9 mouse cellular contexts compared by ENCODE assay signal in the genomic region with DNA sequence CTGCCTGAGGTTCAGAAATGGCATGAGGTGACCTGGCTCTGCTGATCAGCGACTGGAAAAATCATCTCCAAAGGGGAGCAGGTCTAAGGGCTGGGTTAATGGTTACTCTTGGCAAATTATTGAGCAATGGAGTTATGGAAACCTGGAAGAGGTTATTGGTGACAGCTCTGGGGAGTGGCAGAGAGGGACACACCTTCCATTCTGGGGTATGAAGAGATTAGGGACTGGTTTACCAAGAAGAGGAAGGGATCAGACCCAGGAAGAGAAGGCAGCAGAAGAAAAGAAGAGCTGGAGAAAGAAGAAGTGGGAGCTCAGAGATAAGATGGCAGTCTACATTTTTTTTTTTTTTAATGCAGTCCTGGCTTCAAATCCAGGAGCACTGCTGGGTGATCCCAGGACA. TPM values are rescaled to one million over a fixed set of nuclear protein-coding genes. Genes with fewer than 3 reads are reported as not detected.
A peak's percentile ranks its signal among the peaks of the same experiment; 100 is the strongest.
DNase-seq lines count a peak whose midpoint lies in the region; ATAC-seq and TF ChIP-seq lines count a peak whose summit lies in the region.
"Had no signal": no experiment of that assay in that cellular context is flagged by ENCODE, and none has a peak within 500 bp of the region (broad histone marks: within the 10 kb centered on the region; RNA-seq: fewer than 3 reads in every experiment).

No protein-coding gene starts in this region.

- no peak overlapping the region for H3K4me2 ChIP-seq in forebrain, postnatal 0 days (ENCODE audit: low read depth)
- H3K4me2 ChIP-seq in limb, embryonic 15.5 days: peak overlapping the region; percentile 17; the same call in 1 of the 2 replicates

- H3K27me3 ChIP-seq in forebrain, embryonic 10.5 days (ENCODE audit: poor library complexity, severe bottlenecking): no peaks in the 10 kb centered on the region
- no peaks in the 10 kb centered on the region for H3K27me3 ChIP-seq in forebrain, postnatal 0 days (ENCODE audit: insufficient read depth, low read length)
- H3K27me3 ChIP-seq in limb, embryonic 15.5 days: no peaks in the 10 kb centered on the region

- ATAC-seq in forebrain, postnatal 0 days: no peak
- no peak for ATAC-seq in limb, embryonic 15.5 days (ENCODE audit: insufficient number of reproducible peaks, low FRiP score, low TSS enrichment, low read depth)

- DNase-seq in forebrain, embryonic 10.5 days (ENCODE audit: extremely low spot score, low spot score): no peak
- DNase-seq in forebrain, postnatal 0 days: no peak
- peak; percentile 27 for DNase-seq in thymus, postnatal 25 days
- no peak for DNase-seq in thymus, adult 18-20 months
- no peak for DNase-seq in cerebellum, postnatal 36 days
- no peak for DNase-seq in thymus, postnatal 4 days
- DNase-seq in left cerebral cortex, adult 18-20 months (ENCODE audit: low spot score in 2 of 2): no peak
- DNase-seq: cerebellum, postnatal 14 days had no signal

- H3K4me1 ChIP-seq in forebrain, embryonic 10.5 days: peaks cover 79% of the 10 kb centered on the region
- peaks cover 12% of the 10 kb centered on the region; the same call in 1 of the 2 replicates for H3K4me1 ChIP-seq in forebrain, postnatal 0 days (ENCODE audit: insufficient read depth)
- peaks cover 53% of the 10 kb centered on the region for H3K4me1 ChIP-seq in limb, embryonic 15.5 days

- WGBS in forebrain, embryonic 10.5 days: 54% methylated on average over 1 of the region's 1 CpGs
- WGBS in forebrain, postnatal 0 days: 63% methylated on average over 1 of the region's 1 CpGs
- 53% methylated on average over 1 of the region's 1 CpGs for WGBS in limb, embryonic 15.5 days

- H3K4me3 ChIP-seq in forebrain, embryonic 10.5 days: peak overlapping the region; percentile 19; the same call in 1 of the 2 replicates
- no peak overlapping the region for H3K4me3 ChIP-seq in forebrain, postnatal 0 days (ENCODE audit: low read depth, low read length)
- H3K4me3 ChIP-seq in limb, embryonic 15.5 days: no peak overlapping the region

- no peak for TF ChIP-seq CTCF in forebrain, postnatal 0 days (IDR thresholded peaks at IDR 0.05; ENCODE audit: low read depth)

- H3K36me3 ChIP-seq in forebrain, embryonic 10.5 days (replicated peaks): peaks cover 7% of the 10 kb centered on the region
- no peaks in the 10 kb centered on the region for H3K36me3 ChIP-seq in forebrain, postnatal 0 days (ENCODE audit: insufficient read depth)
- peaks cover 7% of the 10 kb centered on the region for H3K36me3 ChIP-seq in limb, embryonic 15.5 days

- peak overlapping the region; percentile 98 for H3K27ac ChIP-seq in forebrain, embryonic 10.5 days
- no peak overlapping the region for H3K27ac ChIP-seq in forebrain, postnatal 0 days (ENCODE audit: low read depth, low read length)
- peak overlapping the region; percentile 99 for H3K27ac ChIP-seq in limb, embryonic 15.5 days

- H3K9ac ChIP-seq in forebrain, postnatal 0 days: no peak overlapping the region
- H3K9ac ChIP-seq in limb, embryonic 15.5 days: no peak overlapping the region

- H3K9me3 ChIP-seq in forebrain, embryonic 10.5 days: no peaks in the 10 kb centered on the region
- H3K9me3 ChIP-seq in forebrain, postnatal 0 days (ENCODE audit: low read length): no peaks in the 10 kb centered on the region
- no peaks in the 10 kb centered on the region for H3K9me3 ChIP-seq in limb, embryonic 15.5 days

RNA-seq across cellular contexts. Expression of a gene that starts 1.1 kb away (rescaled TPM):
- polyA plus RNA-seq in forebrain, embryonic 10.5 days (2016; fragmentation: Nextera tagmentation; extraction: Ambion mirVana): 4.3 and 5.1 TPM in 2 replicates
- total RNA-seq in forebrain, postnatal 0 days (2014; rRNA removed): 1.3 and 2.2 TPM in 2 replicates
- 1.1 and 1.3 TPM in 2 replicates for polyA plus RNA-seq in forebrain, postnatal 0 days (2015; fragmentation: Nextera tagmentation; extraction: Ambion mirVana)
- polyA plus RNA-seq in limb, embryonic 15.5 days (2015; fragmentation: Nextera tagmentation; extraction: Ambion mirVana): 3.0 and 3.5 TPM in 2 replicates
- under 1 TPM; 0.65 to 0.68 TPM for total RNA-seq in left cerebral cortex, adult 18-20 months (2021)

RNA-seq across cellular contexts. Expression of a gene that starts 2.1 kb away (rescaled TPM):
- 174 and 179 TPM in 2 replicates for polyA plus RNA-seq in forebrain, embryonic 10.5 days (2016; fragmentation: Nextera tagmentation; extraction: Ambion mirVana)
- total RNA-seq in forebrain, postnatal 0 days (2014; rRNA removed): 26.8 and 29.3 TPM in 2 replicates
- 47.9 and 50.5 TPM in 2 replicates for polyA plus RNA-seq in forebrain, postnatal 0 days (2015; fragmentation: Nextera tagmentation; extraction: Ambion mirVana)
- polyA plus RNA-seq in limb, embryonic 15.5 days (2015; fragmentation: Nextera tagmentation; extraction: Ambion mirVana): 351 and 363 TPM in 2 replicates
- 10 to 100 TPM in 1 of 2 experiments, 1 to 10 TPM in 1; 9.1 to 10.2 TPM for total RNA-seq in left cerebral cortex, adult 18-20 months (2021)

RNA-seq across cellular contexts. Expression of a gene that starts 11.1 kb away (rescaled TPM):
- polyA plus RNA-seq in forebrain, embryonic 10.5 days (2016; fragmentation: Nextera tagmentation; extraction: Ambion mirVana): 414 and 441 TPM in 2 replicates
- total RNA-seq in forebrain, postnatal 0 days (2014; rRNA removed): 167 and 220 TPM in 2 replicates
- polyA plus RNA-seq in forebrain, postnatal 0 days (2015; fragmentation: Nextera tagmentation; extraction: Ambion mirVana): 261 and 299 TPM in 2 replicates
- polyA plus RNA-seq in limb, embryonic 15.5 days (2015; fragmentation: Nextera tagmentation; extraction: Ambion mirVana): 321 and 336 TPM in 2 replicates
- 10 to 100 TPM in 1 of 2 experiments, 1 to 10 TPM in 1; 9.9 to 11.6 TPM for total RNA-seq in left cerebral cortex, adult 18-20 months (2021)

RNA-seq across cellular contexts. Expression of a gene that starts 17.5 kb away (rescaled TPM):
- polyA plus RNA-seq in forebrain, embryonic 10.5 days (2016; fragmentation: Nextera tagmentation; extraction: Ambion mirVana): 0.25 TPM in 1 of 2 replicates, not detected in the other
- total RNA-seq in forebrain, postnatal 0 days (2014; rRNA removed): not detected in 2 replicates
- polyA plus RNA-seq in forebrain, postnatal 0 days (2015; fragmentation: Nextera tagmentation; extraction: Ambion mirVana): not detected in 2 replicates
- polyA plus RNA-seq in limb, embryonic 15.5 days (2015; fragmentation: Nextera tagmentation; extraction: Ambion mirVana): 181 and 203 TPM in 2 replicates
- not detected for total RNA-seq in left cerebral cortex, adult 18-20 months (2021)

RNA-seq across cellular contexts. Expression of a gene that starts 18.3 kb away (rescaled TPM):
- 0.59 and 0.72 TPM in 2 replicates for polyA plus RNA-seq in forebrain, embryonic 10.5 days (2016; fragmentation: Nextera tagmentation; extraction: Ambion mirVana)
- not detected in 2 replicates for total RNA-seq in forebrain, postnatal 0 days (2014; rRNA removed)
- polyA plus RNA-seq in forebrain, postnatal 0 days (2015; fragmentation: Nextera tagmentation; extraction: Ambion mirVana): 0.08 TPM in 2 replicates
- 1.0 and 1.4 TPM in 2 replicates for polyA plus RNA-seq in limb, embryonic 15.5 days (2015; fragmentation: Nextera tagmentation; extraction: Ambion mirVana)
- not detected for total RNA-seq in left cerebral cortex, adult 18-20 months (2021)
